Mouse (Mus musculus): ENCODE data around the gene Teddm2. TPM values are rescaled to one million over a fixed set of nuclear protein-coding genes. Genes with fewer than 3 reads are reported as not detected.

The Teddm2 gene
- polyA plus RNA-seq, 1 experiment from 2014 or later: 0.51 TPM

GRCm38 (mm10) chr1:153909213-153909962, 9.4 kb upstream of the Teddm2 start:
- no peak for ATAC-seq (ENCODE audit: low FRiP score)

DNA sequence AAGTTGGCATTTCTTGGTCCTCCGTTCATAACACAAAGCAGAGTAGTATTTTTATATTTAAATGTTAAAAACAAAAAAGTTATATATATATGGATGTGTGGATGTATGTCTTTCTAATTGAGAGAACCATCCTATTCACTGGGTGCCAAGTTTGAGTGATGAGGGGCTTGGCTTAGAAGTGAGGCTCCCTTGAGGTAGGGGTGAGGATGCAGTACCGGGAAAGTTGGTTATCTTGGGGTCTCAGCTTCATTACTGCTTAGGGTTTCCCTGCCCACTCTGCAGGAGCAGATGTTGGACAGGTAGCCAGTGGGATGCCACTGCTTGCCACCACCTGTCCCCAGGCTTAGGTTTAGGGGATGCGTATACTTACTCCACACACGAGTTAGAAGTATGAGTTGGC, 8.7 kb upstream of the Teddm2 start:
- Histone ChIP-seq H3K27ac (ENCODE audit: low read depth, low read length) (no peak overlapping the region), H3K4me1 (replicated peaks; ENCODE audit: control insufficient read depth, insufficient read depth, low read length) (no peaks in the 10 kb centered on the region), H3K4me3 (ENCODE audit: low read depth, low read length) (no peak overlapping the region), H3K27me3 (ENCODE audit: control insufficient read depth, insufficient read depth, low read length) (no peaks in the 10 kb centered on the region), H3K9ac (ENCODE audit: low read depth, low read length) (no peak overlapping the region), H3K4me2 (replicated peaks; ENCODE audit: low read depth, low read length) (no peak overlapping the region), H3K9me3 (ENCODE audit: control insufficient read depth, low read length) (no peaks in the 10 kb centered on the region), H3K36me3 (ENCODE audit: control insufficient read depth, insufficient read depth, low read length) (peaks cover 24% of the 10 kb centered on the region; the same call in 1 of the 2 replicates)
- 90% methylated on average over 4 of the region's 4 CpGs for WGBS
- ATAC-seq (ENCODE audit: low FRiP score) (no peak), DNase-seq (ENCODE audit: low spot score) (no peak)

More at GRCm38 (mm10) chr1:153909213-153909962, 9.4 kb upstream of the Teddm2 start:
- Histone ChIP-seq H3K4me2 (replicated peaks; ENCODE audit: low read depth, low read length) (no peak overlapping the region), H3K4me3 (ENCODE audit: low read depth, low read length) (no peak overlapping the region), H3K9ac (ENCODE audit: low read depth, low read length) (no peak overlapping the region), H3K4me1 (replicated peaks; ENCODE audit: control insufficient read depth, insufficient read depth, low read length) (no peaks in the 10 kb centered on the region), H3K27me3 (ENCODE audit: control insufficient read depth, insufficient read depth, low read length) (no peaks in the 10 kb centered on the region), H3K9me3 (ENCODE audit: control insufficient read depth, low read length) (no peaks in the 10 kb centered on the region), H3K36me3 (ENCODE audit: control insufficient read depth, insufficient read depth, low read length) (peaks cover 20% of the 10 kb centered on the region; the same call in 1 of the 2 replicates), H3K27ac (ENCODE audit: low read depth, low read length) (no peak overlapping the region)
- no peak for DNase-seq (ENCODE audit: low spot score)
- WGBS: 95% methylated on average over 10 of the region's 10 CpGs

DNA sequence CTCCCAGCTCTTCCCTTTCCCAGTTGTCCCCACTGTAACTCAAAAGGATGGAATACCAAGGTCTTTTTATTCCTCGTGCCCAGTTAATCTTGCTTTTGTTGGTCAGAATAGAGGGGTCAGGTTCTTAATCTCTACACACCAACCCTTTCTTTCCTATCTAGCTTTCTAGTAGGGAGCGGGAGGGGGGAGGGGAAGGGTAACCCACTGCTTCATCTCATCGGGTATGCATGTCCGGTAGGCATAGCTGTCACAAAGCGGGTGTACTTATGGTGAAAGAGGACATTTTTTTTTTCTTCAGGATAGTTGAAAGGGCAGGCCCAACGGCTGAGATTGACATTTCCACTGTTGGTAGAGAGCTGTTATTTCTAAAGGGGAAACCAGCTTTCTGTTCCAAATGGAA, 8.2 kb upstream of the Teddm2 start:
- H3K4me1 ChIP-seq (replicated peaks; ENCODE audit: control insufficient read depth, insufficient read depth, low read length): no peaks in the 10 kb centered on the region
- DNase-seq (ENCODE audit: low spot score): no peak

DNA sequence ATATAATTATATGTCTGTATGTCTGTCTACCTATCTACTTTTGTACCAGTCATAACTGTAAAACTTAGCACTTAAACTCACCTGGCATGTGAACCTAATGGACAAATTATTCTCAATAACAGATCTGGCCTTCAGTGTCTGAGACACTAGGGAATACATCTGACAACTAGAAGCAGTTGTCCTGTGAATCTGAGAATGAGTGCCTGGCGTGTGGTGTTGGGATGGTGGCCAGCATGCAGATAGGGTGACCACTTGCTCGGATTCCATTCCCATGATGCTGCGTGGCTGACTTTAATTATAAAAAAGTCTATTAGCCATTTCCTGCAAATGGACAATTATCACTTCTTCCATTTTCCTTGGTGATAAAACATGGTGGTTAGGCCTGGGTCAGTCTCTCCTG, 5.9 kb upstream of the Teddm2 start:
- H3K27ac ChIP-seq (ENCODE audit: low read depth, low read length): no peak overlapping the region
- no peak for ATAC-seq (ENCODE audit: low FRiP score)
- no peak overlapping the region for H3K4me3 ChIP-seq (ENCODE audit: low read depth, low read length)
- no peaks in the 10 kb centered on the region for H3K9me3 ChIP-seq (ENCODE audit: control insufficient read depth, low read length)
- no peak for DNase-seq (ENCODE audit: low spot score)
- 98% methylated on average over 3 of the region's 3 CpGs for WGBS
- H3K36me3 ChIP-seq (ENCODE audit: control insufficient read depth, insufficient read depth, low read length): peaks cover 24% of the 10 kb centered on the region; the same call in 1 of the 2 replicates
- H3K4me2 ChIP-seq (replicated peaks; ENCODE audit: low read depth, low read length): no peak overlapping the region
- no peaks in the 10 kb centered on the region for H3K27me3 ChIP-seq (ENCODE audit: control insufficient read depth, insufficient read depth, low read length)
- H3K9ac ChIP-seq (ENCODE audit: low read depth, low read length): no peak overlapping the region
- peaks cover 3% of the 10 kb centered on the region; the same call in 1 of the 2 replicates for H3K4me1 ChIP-seq (replicated peaks; ENCODE audit: control insufficient read depth, insufficient read depth, low read length)

More for the DNA sequence above, 8.2 kb upstream of the Teddm2 start:
- 81% methylated on average over 6 of the region's 6 CpGs for WGBS
- ATAC-seq (ENCODE audit: low FRiP score): no peak
- Histone ChIP-seq H3K4me2 (replicated peaks; ENCODE audit: low read depth, low read length) (no peak overlapping the region), H3K9ac (ENCODE audit: low read depth, low read length) (no peak overlapping the region), H3K27ac (ENCODE audit: low read depth, low read length) (no peak overlapping the region), H3K27me3 (ENCODE audit: control insufficient read depth, insufficient read depth, low read length) (no peaks in the 10 kb centered on the region), H3K4me3 (ENCODE audit: low read depth, low read length) (no peak overlapping the region), H3K9me3 (ENCODE audit: control insufficient read depth, low read length) (no peaks in the 10 kb centered on the region), H3K36me3 (ENCODE audit: control insufficient read depth, insufficient read depth, low read length) (peaks cover 24% of the 10 kb centered on the region; the same call in 1 of the 2 replicates)

GRCm38 (mm10) chr1:153904236-153904635, 4.2 kb upstream of the Teddm2 start:
- Histone ChIP-seq H3K4me1 (replicated peaks; ENCODE audit: control insufficient read depth, insufficient read depth, low read length) (peaks cover 3% of the 10 kb centered on the region; the same call in 1 of the 2 replicates), H3K4me2 (replicated peaks; ENCODE audit: low read depth, low read length) (no peak overlapping the region), H3K4me3 (ENCODE audit: low read depth, low read length) (no peak overlapping the region), H3K27me3 (ENCODE audit: control insufficient read depth, insufficient read depth, low read length) (no peaks in the 10 kb centered on the region), H3K9me3 (ENCODE audit: control insufficient read depth, low read length) (no peaks in the 10 kb centered on the region), H3K27ac (ENCODE audit: low read depth, low read length) (no peak overlapping the region), H3K9ac (ENCODE audit: low read depth, low read length) (no peak overlapping the region), H3K36me3 (ENCODE audit: control insufficient read depth, insufficient read depth, low read length) (peaks cover 24% of the 10 kb centered on the region; the same call in 1 of the 2 replicates)
- ATAC-seq (ENCODE audit: low FRiP score) (no peak), DNase-seq (ENCODE audit: low spot score) (no peak)
- WGBS: 96% methylated on average over 14 of the region's 14 CpGs

GRCm38 (mm10) chr1:153903006-153903405, 3.0 kb upstream of the Teddm2 start:
- Histone ChIP-seq H3K4me2 (replicated peaks; ENCODE audit: low read depth, low read length) (no peak overlapping the region; the same call in 1 of the 2 replicates), H3K9ac (ENCODE audit: low read depth, low read length) (no peak overlapping the region), H3K36me3 (ENCODE audit: control insufficient read depth, insufficient read depth, low read length) (peaks cover 20% of the 10 kb centered on the region; the same call in 1 of the 2 replicates), H3K4me3 (ENCODE audit: low read depth, low read length) (no peak overlapping the region), H3K4me1 (replicated peaks; ENCODE audit: control insufficient read depth, insufficient read depth, low read length) (peaks cover 3% of the 10 kb centered on the region; the same call in 1 of the 2 replicates), H3K27me3 (ENCODE audit: control insufficient read depth, insufficient read depth, low read length) (no peaks in the 10 kb centered on the region), H3K9me3 (ENCODE audit: control insufficient read depth, low read length) (no peaks in the 10 kb centered on the region), H3K27ac (ENCODE audit: low read depth, low read length) (no peak overlapping the region)
- DNase-seq (ENCODE audit: low spot score): peak; percentile 53
- 55% methylated on average over 13 of the region's 13 CpGs for WGBS
- no peak for ATAC-seq (ENCODE audit: low FRiP score)

DNA sequence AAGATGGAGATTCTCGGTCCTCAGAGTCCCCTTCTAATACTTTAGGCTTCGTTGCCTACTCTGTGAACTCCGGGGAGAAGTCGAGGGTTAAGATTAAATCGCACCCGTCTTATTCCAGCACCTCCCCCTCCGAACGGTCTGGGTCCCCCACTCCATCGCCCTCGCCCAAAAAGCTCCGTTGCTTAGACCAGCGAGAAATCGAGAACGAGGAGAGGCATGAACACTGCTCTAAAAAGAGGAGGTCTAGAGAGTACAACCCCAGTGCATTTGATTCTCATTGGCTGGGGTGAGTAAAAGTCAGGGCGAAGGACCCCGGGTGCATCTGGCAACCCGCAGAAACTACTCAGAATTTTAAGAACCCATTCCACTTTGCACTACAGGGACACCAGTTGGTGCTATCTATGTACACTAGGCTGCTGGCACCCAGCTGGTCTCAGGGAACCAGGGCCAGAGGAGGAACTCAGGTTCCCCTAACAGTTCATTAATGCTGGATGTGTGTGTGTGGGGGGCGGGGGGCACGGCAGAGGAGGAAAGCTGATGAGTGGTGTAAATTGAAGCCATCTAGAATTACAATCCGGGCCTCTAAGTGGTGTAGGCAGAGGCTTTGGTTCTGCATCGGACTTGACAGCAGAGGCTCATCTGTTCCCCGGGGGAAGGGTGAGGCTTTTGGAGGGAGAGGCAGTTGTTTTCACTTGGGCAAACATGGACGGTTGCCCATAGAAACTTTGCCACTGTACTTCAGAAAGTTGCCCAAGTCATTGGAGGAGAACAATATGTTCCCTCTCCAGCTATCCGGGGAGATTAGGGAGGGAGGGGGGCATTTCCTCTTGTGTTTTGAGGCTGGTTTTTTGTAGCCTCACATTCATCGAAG, 1.1 kb upstream of the Teddm2 start:
- peak overlapping the region; percentile 63 for H3K4me3 ChIP-seq (ENCODE audit: low read depth, low read length)
- H3K4me1 ChIP-seq (replicated peaks; ENCODE audit: control insufficient read depth, insufficient read depth, low read length): peaks cover 3% of the 10 kb centered on the region; the same call in 1 of the 2 replicates
- H3K9ac ChIP-seq (ENCODE audit: low read depth, low read length): peak overlapping the region; percentile 79
- peak overlapping the region; percentile 96 for H3K27ac ChIP-seq (ENCODE audit: low read depth, low read length)
- 3% methylated on average over 25 of the region's 25 CpGs for WGBS
- DNase-seq (ENCODE audit: low spot score) (peak; percentile 58), ATAC-seq (ENCODE audit: low FRiP score) (no peak)
- H3K27me3 ChIP-seq (ENCODE audit: control insufficient read depth, insufficient read depth, low read length): no peaks in the 10 kb centered on the region
- peaks cover 14% of the 10 kb centered on the region; the same call in 1 of the 2 replicates for H3K36me3 ChIP-seq (ENCODE audit: control insufficient read depth, insufficient read depth, low read length)
- peak overlapping the region; percentile 59 for H3K4me2 ChIP-seq (replicated peaks; ENCODE audit: low read depth, low read length)
- H3K9me3 ChIP-seq (ENCODE audit: control insufficient read depth, low read length): no peaks in the 10 kb centered on the region

- WGBS: under 1% methylated on average over 34 of the region's 36 CpGs
Measured at GRCm38 (mm10) chr1:153900381-153900780, 353 bp upstream of the Teddm2 start.

More at GRCm38 (mm10) chr1:153900381-153900780, 353 bp upstream of the Teddm2 start:
- Histone ChIP-seq H3K27me3 (ENCODE audit: control insufficient read depth, insufficient read depth, low read length) (no peaks in the 10 kb centered on the region), H3K4me1 (replicated peaks; ENCODE audit: control insufficient read depth, insufficient read depth, low read length) (peaks cover 3% of the 10 kb centered on the region; the same call in 1 of the 2 replicates), H3K9ac (ENCODE audit: low read depth, low read length) (peak overlapping the region; percentile 79), H3K4me3 (ENCODE audit: low read depth, low read length) (peak overlapping the region; percentile 63), H3K4me2 (replicated peaks; ENCODE audit: low read depth, low read length) (peak overlapping the region; percentile 59), H3K9me3 (ENCODE audit: control insufficient read depth, low read length) (no peaks in the 10 kb centered on the region), H3K36me3 (ENCODE audit: control insufficient read depth, insufficient read depth, low read length) (peaks cover 11% of the 10 kb centered on the region; the same call in 1 of the 2 replicates), H3K27ac (ENCODE audit: low read depth, low read length) (peak overlapping the region; percentile 96)
- ATAC-seq (ENCODE audit: low FRiP score) (peak; percentile 59), DNase-seq (ENCODE audit: low spot score) (no peak)
